Mouse (Mus musculus) Patski (cell line): Measurements from ENCODE around the gene Cds1. TPM values are rescaled to one million over a fixed set of nuclear protein-coding genes. Genes with fewer than 3 reads are reported as not detected.

Experiments used
- ATAC-seq: fragments of 100-300 bp; one replicate; pipeline ENCODE4 v1.8.0; 2021
- CTCF ChIA-PET: fragments of 350-600 bp; sonication (Branson Sonifier 250); formaldehyde crosslinking; loops from one replicate; lab custom pipeline; 2022; ENCODE audit warnings: inconsistent platforms; lab: Charles Lee
- POLR2A ChIA-PET: fragments of 350-600 bp; sonication (Branson Sonifier 250); formaldehyde crosslinking; loops from one replicate; lab custom pipeline; 2022; ENCODE audit warnings: antibody characterized with exemption, inconsistent platforms; lab: Charles Lee
- DNase-seq: peaks from one replicate; pipeline ENCODE4 v3.0.0-alpha.2; 2011; ENCODE audit warnings: low read depth, low spot score
- H3K27me3 ChIP-seq: fragments of 371-371 bp; one replicate; pipeline ENCODE4 v1.5.1; 2021
- CTCF ChIP-seq: fragments of 100-300 bp; IDR thresholded peaks from one replicate; pipeline ENCODE4 v1.5.1; 2021
- in situ Hi-C: fragments of 300-500 bp; cut with MboI; formaldehyde crosslinking; loops from 3 replicates; pipeline ENCODE4 v1.11.1; 2018; ENCODE audit warnings: low pct_unique_long_range_greater_than_20kb, mixed read lengths
- polyA plus RNA-seq: library from polyadenylated mRNA; unstranded; gene quantifications from one replicate; pipeline ENCODE4 v1.2.3, GENCODE M21; 2021

Gene Cds1
- polyA plus RNA-seq, 1 experiment from 2014 or later: 24.1 TPM

DNA sequence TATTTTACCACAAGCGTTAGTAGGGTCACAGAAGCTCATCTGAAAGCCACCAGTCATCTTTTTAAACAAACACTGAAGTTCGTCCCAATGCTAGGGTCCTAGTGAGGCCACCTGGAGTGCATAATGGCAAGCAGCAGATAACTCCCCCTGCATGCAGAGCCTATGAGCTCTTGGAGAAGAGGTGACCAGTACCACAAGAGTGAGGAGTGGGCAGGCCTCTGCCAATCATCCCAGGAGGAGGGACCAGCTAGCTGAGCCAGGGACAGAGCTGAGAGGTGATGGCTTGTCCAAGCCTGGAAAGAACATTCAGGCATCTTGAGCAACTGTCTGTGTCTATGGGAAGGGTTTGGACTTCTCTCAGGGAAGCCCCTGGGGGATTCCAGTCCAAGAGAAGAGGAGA is 37.0 kb downstream of the Cds1 start:
- in situ Hi-C loops: no loop called here
- CTCF ChIA-PET: interaction anchor here (1.5 kb wide), 1 partner anchor 78 kb away, joined by 4 read pairs; no protein-coding TSS in a partner anchor
- DNase-seq: no peak
- POLR2A ChIA-PET: interaction anchor here (0.6 kb wide), 1 partner anchor 253 kb away, joined by 3 read pairs; no protein-coding TSS in a partner anchor
- TF ChIP-seq CTCF: no peak
- ATAC-seq: no peak
- no peaks in the 10 kb centered on the region for H3K27me3 ChIP-seq

GRCm38 (mm10) chr5:101802358-101803022 is 37.6 kb downstream of the Cds1 start:
- no peaks in the 10 kb centered on the region for H3K27me3 ChIP-seq
- ChIA-PET POLR2A (interaction anchor here (0.6 kb wide), 1 partner anchor 253 kb away, joined by 3 read pairs; no protein-coding TSS in a partner anchor), CTCF (interaction anchor here (1.5 to 2.3 kb wide), 2 partner anchors 8 to 77 kb away, joined by 4 to 5 read pairs; no protein-coding TSS in a partner anchor)
- no peak for TF ChIP-seq CTCF
- ATAC-seq (no peak), DNase-seq (no peak)
- in situ Hi-C loops: no loop called here

- no peak for TF ChIP-seq CTCF
- ChIA-PET CTCF (interaction anchor here (0.8 to 1.5 kb wide), 3 partner anchors 14 to 30 kb away, joined by 3 read pairs; no protein-coding TSS in a partner anchor), POLR2A (no interaction called here)
- H3K27me3 ChIP-seq: no peaks in the 10 kb centered on the region
- no peak for ATAC-seq
- no peak for DNase-seq
- in situ Hi-C loops: no loop called here
Observed at GRCm38 (mm10) chr5:101811296-101812169, 46.6 kb downstream of the Cds1 start.

- ATAC-seq (peak; percentile 72), DNase-seq (no peak)
- no peaks in the 10 kb centered on the region for H3K27me3 ChIP-seq
- CTCF ChIA-PET: interaction anchor here (1.5 kb wide), 1 partner anchor 46 kb away, joined by 4 read pairs; no protein-coding TSS in a partner anchor
- in situ Hi-C loops: no loop called here
- POLR2A ChIA-PET: interaction anchor here (1.2 kb wide), 1 partner anchor 13 kb away, joined by 3 read pairs; no protein-coding TSS in a partner anchor
- TF ChIP-seq CTCF: no peak
Observed at GRCm38 (mm10) chr5:101816822-101817221, 51.9 kb downstream of the Cds1 start.

GRCm38 (mm10) chr5:101819216-101819615 is 54.3 kb downstream of the Cds1 start:
- no peak for TF ChIP-seq CTCF
- POLR2A ChIA-PET: no interaction called here
- in situ Hi-C loops: no loop called here
- no peak for ATAC-seq
- CTCF ChIA-PET: interaction anchor here (1.1 kb wide), 1 partner anchor 25 kb away, joined by 3 read pairs; no protein-coding TSS in a partner anchor
- no peaks in the 10 kb centered on the region for H3K27me3 ChIP-seq
- no peak for DNase-seq

DNA sequence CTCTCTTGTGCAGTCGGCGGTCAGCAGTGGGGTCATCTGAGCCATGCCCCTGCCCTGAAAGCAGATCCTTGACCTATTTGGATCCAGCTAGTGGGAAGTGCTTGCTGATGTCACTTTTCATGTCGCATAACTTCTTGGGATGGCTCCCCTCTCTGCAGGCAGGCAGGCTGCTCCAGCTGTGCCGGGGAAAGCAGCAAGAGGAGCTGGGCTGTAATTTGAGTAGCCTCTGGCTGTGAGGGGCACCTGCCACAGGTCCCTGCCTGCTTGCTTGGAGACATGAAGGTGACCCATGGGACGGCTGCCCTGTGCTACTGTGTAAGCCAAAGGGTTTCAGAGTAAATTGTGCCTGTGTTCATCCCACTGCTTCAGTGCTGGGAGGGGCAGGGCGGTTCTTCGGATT is 54.9 kb downstream of the Cds1 start:
- in situ Hi-C loops: no loop called here
- no peak for DNase-seq
- no peaks in the 10 kb centered on the region for H3K27me3 ChIP-seq
- CTCF ChIA-PET: interaction anchor here (0.8 kb wide), 1 partner anchor 18 kb away, joined by 3 read pairs; no protein-coding TSS in a partner anchor
- no peak for TF ChIP-seq CTCF
- ATAC-seq: no peak
- POLR2A ChIA-PET: no interaction called here

- ChIA-PET CTCF (no interaction called here), POLR2A (interaction anchor here (1.2 kb wide), 1 partner anchor 12 kb away, joined by 3 read pairs; no protein-coding TSS in a partner anchor)
- TF ChIP-seq CTCF: no peak
- DNase-seq (no peak), ATAC-seq (no peak)
- in situ Hi-C loops: no loop called here
- H3K27me3 ChIP-seq: no peaks in the 10 kb centered on the region
Observed at GRCm38 (mm10) chr5:101821052-101821451, 56.1 kb downstream of the Cds1 start.

GRCm38 (mm10) chr5:101821491-101822310 is 56.8 kb downstream of the Cds1 start:
- TF ChIP-seq CTCF: no peak
- no peaks in the 10 kb centered on the region for H3K27me3 ChIP-seq
- ATAC-seq (no peak), DNase-seq (no peak)
- in situ Hi-C loops: no loop called here
- CTCF ChIA-PET: no interaction called here
- POLR2A ChIA-PET: interaction anchor here (1.2 kb wide), 1 partner anchor 12 kb away, joined by 3 read pairs; no protein-coding TSS in a partner anchor

- POLR2A ChIA-PET: no interaction called here
- H3K27me3 ChIP-seq: no peaks in the 10 kb centered on the region
- in situ Hi-C loops: no loop called here
Observed at GRCm38 (mm10) chr5:101822311-101822670, 57.4 kb downstream of the Cds1 start.

More at GRCm38 (mm10) chr5:101822311-101822670, 57.4 kb downstream of the Cds1 start:
- TF ChIP-seq CTCF: no peak
- DNase-seq (no peak), ATAC-seq (no peak)
- CTCF ChIA-PET: no interaction called here
